Mouse (Mus musculus): ENCODE measurements around the gene Uqcr10.

GRCm38 (mm10) chr11:4661324-4661723 is 42.8 kb downstream of the Uqcr10 start:
- TF ChIP-seq USF1 (IDR thresholded peaks at IDR 0.05; ENCODE audit: low read depth, low read length) (no peak), GATA1 (IDR thresholded peaks at IDR 0.05; ENCODE audit: low read depth, low read length) (no peak), CTCF (IDR thresholded peaks at IDR 0.05 in 2 of 3, conservative IDR thresholded peaks at IDR 0.05 in 1 of 3; ENCODE audit: control insufficient read depth in 1 of 3, insufficient read depth in 1 of 3, low read depth in 2 of 3, low read length in 3 of 3, poor library complexity in 1 of 3, severe bottlenecking in 1 of 3) (no peak), ZNF384 (IDR thresholded peaks at IDR 0.05; ENCODE audit: low read depth, low read length) (no peak), ETS1 (IDR thresholded peaks at IDR 0.05; ENCODE audit: low read depth, low read length) (peak; percentile 41; the same call in 1 of the 2 replicates), HCFC1 (IDR thresholded peaks at IDR 0.05; ENCODE audit: low read depth, low read length) (no peak), NRF1 (IDR thresholded peaks at IDR 0.05; ENCODE audit: insufficient read depth, low read depth, low read length, poor library complexity, severe bottlenecking) (no peak), KAT2A (conservative IDR thresholded peaks at IDR 0.05; ENCODE audit: low read depth, low read length) (no peak)
